Mouse (Mus musculus): Measurements from ENCODE around the gene Abhd16b. TPM values are rescaled to one million over a fixed set of nuclear protein-coding genes. Genes with fewer than 3 reads are reported as not detected.
A peak's percentile ranks its signal among the peaks of the same experiment; 100 is the strongest.
"Not testable (repeated sequence)": the region's sequence is repeated elsewhere in the genome, so short reads cannot be mapped to it uniquely, and the experiment has no call there.

Abhd16b gene
- polyA plus RNA-seq, 1 experiment, result 0.06 TPM

DNA sequence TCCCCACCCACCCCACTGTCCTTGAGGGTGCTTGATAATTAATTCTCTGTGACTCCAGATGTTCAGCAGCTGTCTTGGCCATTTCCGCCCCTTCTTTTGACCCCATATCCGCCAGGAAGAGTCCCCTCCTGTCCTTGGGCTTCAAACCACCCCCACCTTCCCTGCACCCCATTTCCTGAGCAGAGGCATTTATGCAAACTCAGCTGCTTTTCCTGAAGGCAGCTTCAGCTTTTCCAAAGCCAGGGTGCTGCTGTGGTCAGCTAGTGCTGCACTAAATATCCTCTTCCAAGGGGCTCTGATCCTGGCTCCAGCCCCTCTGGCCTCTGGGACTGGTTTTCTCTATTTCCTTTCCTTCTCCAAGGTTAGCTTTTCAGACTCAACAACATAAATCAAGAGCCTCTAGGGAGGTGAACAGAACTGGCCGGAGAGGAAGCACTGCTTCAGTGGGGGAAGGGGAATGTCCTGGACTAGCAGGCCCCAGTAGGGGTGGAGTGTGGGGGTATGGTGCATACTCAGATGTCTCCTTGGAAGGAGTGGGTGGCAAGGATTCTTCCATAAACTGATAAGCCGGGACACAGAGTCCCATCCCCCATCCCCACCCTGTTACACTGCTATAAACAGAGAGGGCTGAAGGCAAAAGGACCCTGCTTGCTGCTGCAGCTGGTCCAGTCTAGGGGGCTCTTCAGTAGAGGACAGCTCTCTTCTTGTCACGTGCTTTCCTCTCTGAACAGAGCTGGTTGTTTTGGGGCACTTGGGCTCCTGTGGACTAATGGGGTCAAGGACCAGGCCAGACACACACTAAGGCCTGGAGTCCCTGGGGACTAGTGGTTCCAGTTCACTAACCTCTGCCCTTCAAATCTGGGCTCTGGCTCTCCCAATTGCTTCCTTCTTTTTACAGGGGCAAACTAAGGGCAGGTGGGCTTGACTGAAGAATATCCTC, 5.4 kb upstream of the Abhd16b start:
- Histone ChIP-seq H3K79me2 (ENCODE audit: control insufficient read depth, insufficient read depth) (no peaks in the 10 kb centered on the region), H3K4me3 (no peak overlapping the region), H3K4me2 (ENCODE audit: low read depth) (peak overlapping the region; percentile 13), H3K27me3 (ENCODE audit: control insufficient read depth, insufficient read depth, insufficient read length) (no peaks in the 10 kb centered on the region), H3ac (ENCODE audit: control insufficient read depth, insufficient read length) (no peak overlapping the region), H3K36me3 (ENCODE audit: control insufficient read depth, insufficient read depth) (no peaks in the 10 kb centered on the region)
- TF ChIP-seq MAX (IDR thresholded peaks at IDR 0.05; ENCODE audit: low read depth), result no peak
- TF ChIP-seq SRF (IDR thresholded peaks at IDR 0.05; ENCODE audit: control insufficient read depth, insufficient read length, low read depth), result no peak
- TF ChIP-seq MYOD1 (IDR thresholded peaks at IDR 0.05; ENCODE audit: control insufficient read depth in 1 of 3, insufficient read length in 2 of 3, low read depth in 2 of 3), result no peak
- no peak for TF ChIP-seq TCF3 (IDR thresholded peaks at IDR 0.05; ENCODE audit: insufficient read length, low read depth)
- no peak for TF ChIP-seq TCF12 (IDR thresholded peaks at IDR 0.05; ENCODE audit: insufficient read depth, poor library complexity, severe bottlenecking)
- no peak for TF ChIP-seq REST (IDR thresholded peaks at IDR 0.05; ENCODE audit: insufficient read depth, insufficient read length)
- no peak for TF ChIP-seq POLR2AphosphoS2 (IDR thresholded peaks at IDR 0.05; ENCODE audit: insufficient read length, low read depth)
- no peak for TF ChIP-seq MYOG (IDR thresholded peaks at IDR 0.05; ENCODE audit: control insufficient read depth in 1 of 3, insufficient read depth in 1 of 3, insufficient read length in 2 of 3, low read depth in 2 of 3)
- TF ChIP-seq POLR2A (IDR thresholded peaks at IDR 0.05; ENCODE audit: insufficient read length, low read depth), result no peak
- no peak for TF ChIP-seq E2F4 (IDR thresholded peaks at IDR 0.05; ENCODE audit: insufficient read depth)
- no peak for TF ChIP-seq CEBPB (IDR thresholded peaks at IDR 0.05; ENCODE audit: insufficient read depth, poor library complexity, severe bottlenecking)

DNA sequence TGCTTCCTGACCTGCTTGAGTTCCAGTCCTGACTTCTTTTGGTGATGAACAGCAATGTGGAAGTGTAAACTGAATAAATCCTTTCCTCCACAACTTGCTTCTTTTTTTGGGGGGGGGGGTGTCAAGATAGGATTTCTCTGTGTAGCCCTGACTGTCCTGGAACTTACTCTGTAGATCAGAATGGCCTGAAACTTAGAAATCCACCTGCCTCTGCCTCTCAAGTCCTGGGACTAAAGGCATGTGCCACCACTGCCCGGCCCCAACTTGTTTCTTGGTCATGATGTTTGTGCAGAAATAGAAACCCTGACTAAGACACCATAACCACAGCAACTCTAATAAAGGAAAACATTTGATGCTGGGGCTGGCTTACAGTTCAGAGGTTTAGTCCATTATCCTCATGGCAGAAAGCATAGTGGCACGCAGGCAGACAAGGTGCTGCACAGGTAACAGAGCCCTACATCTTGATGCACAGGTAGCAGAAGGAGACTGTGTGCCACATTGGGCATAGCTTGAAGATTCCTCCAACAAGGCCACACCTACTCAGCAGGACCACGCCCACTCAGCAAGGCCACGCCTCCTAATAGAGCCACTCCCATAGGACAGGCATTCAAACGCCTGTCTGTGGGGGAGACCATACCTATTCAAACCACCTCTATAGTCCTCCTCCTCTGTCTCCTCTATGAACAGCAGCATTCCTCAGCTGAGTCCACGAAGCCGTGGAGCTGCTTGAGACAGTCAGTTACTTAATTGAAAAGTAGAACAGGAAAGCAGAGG, 1.4 kb upstream of the Abhd16b start:
- Histone ChIP-seq H3K36me3 (ENCODE audit: control insufficient read depth, insufficient read depth) (no peaks in the 10 kb centered on the region), H3K27me3 (ENCODE audit: control insufficient read depth, insufficient read depth, insufficient read length) (no peaks in the 10 kb centered on the region), H3K79me2 (ENCODE audit: control insufficient read depth, insufficient read depth) (no peaks in the 10 kb centered on the region), H3ac (ENCODE audit: control insufficient read depth, insufficient read length) (no peak overlapping the region), H3K4me2 (ENCODE audit: low read depth) (no peak overlapping the region), H3K4me3 (no peak overlapping the region)
- TF ChIP-seq POLR2AphosphoS2 (IDR thresholded peaks at IDR 0.05; ENCODE audit: insufficient read length, low read depth) (no peak), MYOD1 (IDR thresholded peaks at IDR 0.05; ENCODE audit: control insufficient read depth in 1 of 3, insufficient read length in 2 of 3, low read depth in 2 of 3) (peak; percentile 22 to 62 (median 58))

DNA sequence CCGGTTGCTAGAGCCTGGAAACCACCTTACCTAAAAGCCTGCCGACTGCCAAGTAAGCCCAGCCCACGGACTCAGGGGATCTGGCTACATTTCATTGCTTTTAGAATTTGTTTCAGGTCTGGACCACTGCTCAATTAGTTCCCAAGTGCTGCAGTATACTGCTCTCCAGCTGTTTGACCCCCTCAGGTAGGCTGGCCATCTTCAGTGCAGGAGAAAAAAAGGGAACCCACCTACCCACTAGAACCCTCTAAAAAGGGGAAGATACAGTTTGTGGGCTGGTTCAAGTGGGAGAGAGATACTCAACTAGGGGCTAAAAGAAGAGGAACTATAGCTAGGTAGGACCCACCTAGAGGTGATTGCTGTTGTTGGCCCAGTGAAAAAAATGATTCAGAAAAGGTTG, 800 bp upstream of the Abhd16b start:
- no peak overlapping the region for H3K4me2 ChIP-seq (ENCODE audit: low read depth)
- H3K79me2 ChIP-seq (ENCODE audit: control insufficient read depth, insufficient read depth), result no peaks in the 10 kb centered on the region
- no peak overlapping the region for H3K4me3 ChIP-seq
- H3K36me3 ChIP-seq (ENCODE audit: control insufficient read depth, insufficient read depth), result no peaks in the 10 kb centered on the region
- no peak overlapping the region for H3ac ChIP-seq (ENCODE audit: control insufficient read depth, insufficient read length)
- TF ChIP-seq REST (IDR thresholded peaks at IDR 0.05; ENCODE audit: insufficient read depth, insufficient read length), result no peak
- TF ChIP-seq SRF (IDR thresholded peaks at IDR 0.05; ENCODE audit: control insufficient read depth, insufficient read length, low read depth), result no peak
- TF ChIP-seq POLR2AphosphoS2 (IDR thresholded peaks at IDR 0.05; ENCODE audit: insufficient read length, low read depth), result no peak
- TF ChIP-seq MYOD1 (IDR thresholded peaks at IDR 0.05; ENCODE audit: control insufficient read depth in 1 of 3, insufficient read length in 2 of 3, low read depth in 2 of 3), result no peak
- TF ChIP-seq TCF12 (IDR thresholded peaks at IDR 0.05; ENCODE audit: insufficient read depth, poor library complexity, severe bottlenecking), result no peak
- no peak for TF ChIP-seq POLR2A (IDR thresholded peaks at IDR 0.05; ENCODE audit: insufficient read length, low read depth)
- TF ChIP-seq MYOG (IDR thresholded peaks at IDR 0.05; ENCODE audit: control insufficient read depth in 1 of 3, insufficient read depth in 1 of 3, insufficient read length in 2 of 3, low read depth in 2 of 3), result no peak
- TF ChIP-seq E2F4 (IDR thresholded peaks at IDR 0.05; ENCODE audit: insufficient read depth), result no peak
- no peak for TF ChIP-seq CEBPB (IDR thresholded peaks at IDR 0.05; ENCODE audit: insufficient read depth, poor library complexity, severe bottlenecking)
- no peaks in the 10 kb centered on the region for H3K27me3 ChIP-seq (ENCODE audit: control insufficient read depth, insufficient read depth, insufficient read length)

DNA sequence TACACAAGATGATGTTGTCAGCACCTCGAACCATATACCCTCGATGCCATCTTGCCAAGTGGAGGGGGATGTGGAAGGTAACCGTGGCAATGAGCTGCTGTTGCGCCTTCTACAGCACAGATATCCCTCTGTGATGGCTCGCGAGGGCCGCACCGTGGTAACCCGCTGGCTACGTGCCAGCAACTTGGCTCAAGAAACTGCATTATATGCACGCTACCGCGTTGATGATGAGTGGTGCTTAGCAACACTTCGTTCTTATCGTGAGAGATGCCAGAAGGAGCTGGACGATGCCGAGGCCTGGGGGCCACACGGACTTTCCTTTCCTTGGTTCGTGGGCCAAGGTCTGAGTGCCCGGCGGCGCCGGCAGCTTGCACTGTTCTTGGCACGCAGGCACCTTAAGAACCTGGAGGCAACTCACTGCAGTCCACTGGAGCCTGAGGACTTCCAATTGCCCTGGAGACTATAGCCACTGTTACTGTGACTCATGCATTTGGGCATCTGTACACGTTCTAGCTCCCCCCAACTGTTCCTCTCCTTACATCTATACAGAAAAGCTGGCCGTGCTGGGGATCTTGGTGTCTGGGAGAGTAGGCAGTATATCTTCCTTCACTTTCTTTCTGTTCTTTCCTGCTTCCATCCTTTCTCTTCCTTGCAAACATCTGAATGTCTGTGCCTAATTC, 1.4 kb downstream of the Abhd16b start:
- Histone ChIP-seq H3ac (ENCODE audit: control insufficient read depth, insufficient read length) (no peak overlapping the region), H3K79me2 (ENCODE audit: control insufficient read depth, insufficient read depth) (peaks cover 22% of the 10 kb centered on the region), H3K4me3 (no peak overlapping the region), H3K36me3 (ENCODE audit: control insufficient read depth, insufficient read depth) (peaks cover 2% of the 10 kb centered on the region), H3K4me2 (ENCODE audit: low read depth) (no peak overlapping the region), H3K27me3 (ENCODE audit: control insufficient read depth, insufficient read depth, insufficient read length) (no peaks in the 10 kb centered on the region)
- TF ChIP-seq SRF (IDR thresholded peaks at IDR 0.05; ENCODE audit: control insufficient read depth, insufficient read length, low read depth) (no peak), USF1 (IDR thresholded peaks at IDR 0.05; ENCODE audit: low read depth) (no peak), POLR2AphosphoS2 (IDR thresholded peaks at IDR 0.05; ENCODE audit: insufficient read length, low read depth) (no peak), TCF12 (IDR thresholded peaks at IDR 0.05; ENCODE audit: insufficient read depth, poor library complexity, severe bottlenecking) (no peak), E2F4 (IDR thresholded peaks at IDR 0.05; ENCODE audit: insufficient read depth) (no peak), REST (IDR thresholded peaks at IDR 0.05; ENCODE audit: insufficient read depth, insufficient read length) (no peak), POLR2A (IDR thresholded peaks at IDR 0.05; ENCODE audit: insufficient read length, low read depth) (no peak)

DNA sequence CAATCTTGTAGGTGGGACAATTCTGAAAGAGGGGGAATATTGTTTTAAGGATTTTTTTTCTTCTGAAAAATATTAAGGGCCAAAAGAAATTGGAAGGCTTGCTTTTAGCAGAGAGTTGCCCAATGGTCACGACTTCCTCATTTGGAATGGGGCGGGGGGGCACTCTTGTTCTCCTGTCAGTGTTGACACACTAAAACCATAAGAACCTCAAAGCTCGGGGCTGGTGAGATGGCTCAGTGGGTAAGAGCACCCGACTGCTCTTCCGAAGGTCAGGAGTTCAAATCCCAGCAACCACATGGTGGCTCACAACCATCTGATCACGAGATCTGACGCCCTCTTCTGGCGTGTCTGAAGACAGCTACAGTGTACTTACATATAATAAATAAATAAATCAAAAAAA, 2.8 kb downstream of the Abhd16b start:
- H3ac ChIP-seq (ENCODE audit: control insufficient read depth, insufficient read length); H3K27me3 ChIP-seq (ENCODE audit: control insufficient read depth, insufficient read depth, insufficient read length): not testable (repeated sequence)
- Histone ChIP-seq H3K4me3 (peak overlapping the region; percentile 90), H3K36me3 (ENCODE audit: control insufficient read depth, insufficient read depth) (peaks cover 14% of the 10 kb centered on the region), H3K79me2 (ENCODE audit: control insufficient read depth, insufficient read depth) (peaks cover 31% of the 10 kb centered on the region), H3K4me2 (ENCODE audit: low read depth) (peak overlapping the region; percentile 99)

All from myocyte (in vitro differentiated cells).